Mouse (Mus musculus) forebrain, embryonic 14.5 days (tissue): Measurements from ENCODE around the gene Pdxdc1. TPM values are rescaled to one million over a fixed set of nuclear protein-coding genes. Genes with fewer than 3 reads are reported as not detected.
"Not testable (repeated sequence)": the region's sequence is repeated elsewhere in the genome, so short reads cannot be mapped to it uniquely, and the experiment has no call there.

Experiments used
- ATAC-seq: fragments of 200-750 bp; cut with Nextera tagmentation; 2 replicates; pipeline ENCODE4 v1.8.0; 2017; ENCODE audit warnings: mild to moderate bottlenecking, moderate library complexity
- DNase-seq: peaks from one replicate; pipeline ENCODE4 v3.0.0-alpha.2; 2015; ENCODE audit warnings: low spot score
- H3K27ac ChIP-seq: fragments of 300-500 bp; sonication (generic); 2 replicates; pipeline ENCODE4 v1.5.1; 2014; ENCODE audit warnings: low read depth, mild to moderate bottlenecking, control low read depth, low read length, moderate library complexity
- H3K27me3 ChIP-seq: fragments of 300-500 bp; sonication (generic); replicated peaks from 2 replicates; pipeline ENCODE4 v1.6.1; 2014; ENCODE audit warnings: low read length, control low read depth, mixed read lengths; ENCODE audit not compliant: control insufficient read depth, insufficient read depth
- H3K36me3 ChIP-seq: fragments of 300-500 bp; sonication (generic); 2 replicates; pipeline ENCODE4 v1.6.1; 2014; ENCODE audit warnings: low read length, control low read depth; ENCODE audit not compliant: control insufficient read depth, insufficient read depth
- H3K4me1 ChIP-seq: fragments of 300-500 bp; sonication (generic); 2 replicates; pipeline ENCODE4 v1.6.1; 2014; ENCODE audit warnings: antibody characterized with exemption, low read length, control low read depth; ENCODE audit not compliant: control insufficient read depth, insufficient read depth
- H3K4me2 ChIP-seq: fragments of 300-500 bp; sonication (generic); 2 replicates; pipeline ENCODE4 v1.6.1; 2014; ENCODE audit warnings: mild to moderate bottlenecking, control low read depth, low read length
- H3K4me3 ChIP-seq: fragments of 300-500 bp; sonication (generic); 2 replicates; pipeline ENCODE4 v1.5.1; 2014; ENCODE audit warnings: low read depth, low read length, control low read depth
- H3K9ac ChIP-seq: fragments of 300-500 bp; sonication (generic); 2 replicates; pipeline ENCODE4 v1.6.1; 2014; ENCODE audit warnings: mild to moderate bottlenecking, low read length, control low read depth, moderate library complexity
- H3K9me3 ChIP-seq: fragments of 300-500 bp; sonication (generic); replicated peaks from 2 replicates; pipeline ENCODE4 v1.6.1; 2016; ENCODE audit warnings: low read length, control low read depth, mixed read lengths; ENCODE audit not compliant: control insufficient read depth
- WGBS: fragments of 180-500 bp; shearing (Covaris S2); extraction: QIAGEN DNeasy Blood & Tissue Kit; methylation state at CpG from one replicate; pipeline ENCODE4 v1.1.7; 2014; 5-methylcytosine and 5-hydroxymethylcytosine counted together
- polyA plus RNA-seq: library from polyadenylated mRNA; unstranded; fragments of >200 nt; fragmentation: Nextera tagmentation; extraction: Ambion mirVana; gene quantifications from 2 replicates; pipeline ENCODE4 v1.2.1, GENCODE M21; 2014

The Pdxdc1 gene
- polyA plus RNA-seq, 1 experiment from 2014 or later, result 62.2 TPM

- whole genome bisulfite sequencing, result 0% methylated on average over 53 of the region's 58 CpGs
- H3K9me3 ChIP-seq, result no peaks in the 10 kb centered on the region
These were observed 84.2 kb downstream of the Pdxdc1 start, which contains the start of gene Ntan1 for GRCm38 (mm10) chr16:13818560-13819393. Gene Ntan1, plus strand, starts transcription at chr16:13818845.

GRCm38 (mm10) chr16:13813200-13813599, 89.7 kb downstream of the Pdxdc1 start:
- Histone ChIP-seq H3K36me3 (peaks cover 80% of the 10 kb centered on the region), H3K4me3 (no peak overlapping the region), H3K27me3 (no peaks in the 10 kb centered on the region), H3K4me2 (no peak overlapping the region), H3K27ac (no peak overlapping the region), H3K9ac (no peak overlapping the region), H3K9me3 (no peaks in the 10 kb centered on the region), H3K4me1 (no peaks in the 10 kb centered on the region)
- WGBS, result 100% methylated on average over 3 of the region's 3 CpGs
- ATAC-seq (no peak), DNase-seq (no peak)

More at GRCm38 (mm10) chr16:13818560-13819393, 84.2 kb downstream of the Pdxdc1 start, which contains the start of gene Ntan1:
- Histone ChIP-seq H3K27ac (peak within 1 kb of the TSS; percentile 95), H3K4me2 (peak within 1 kb of the TSS; percentile 73), H3K4me3 (peak within 1 kb of the TSS; percentile 81), H3K27me3 (no peaks in the 10 kb centered on the region), H3K9ac (peak within 1 kb of the TSS; percentile 91), H3K36me3 (peaks cover 24% of the 10 kb centered on the region), H3K4me1 (peaks cover 8% of the 10 kb centered on the region)
- peak; percentile 97 for DNase-seq
- ATAC-seq, result peak; percentile 96

GRCm38 (mm10) chr16:13812152-13812551, 90.8 kb downstream of the Pdxdc1 start:
- 90% methylated on average over 6 of the region's 6 CpGs for WGBS
- H3K9ac ChIP-seq, result no peak overlapping the region
- H3K27ac ChIP-seq, result no peak overlapping the region

GRCm38 (mm10) chr16:13808410-13808809, 94.5 kb downstream of the Pdxdc1 start:
- Histone ChIP-seq H3K36me3 (peaks cover 98% of the 10 kb centered on the region), H3K4me2 (no peak overlapping the region), H3K4me1 (no peaks in the 10 kb centered on the region), H3K27me3 (no peaks in the 10 kb centered on the region), H3K27ac (no peak overlapping the region), H3K4me3 (no peak overlapping the region), H3K9me3 (no peaks in the 10 kb centered on the region), H3K9ac (no peak overlapping the region)
- ATAC-seq (no peak), DNase-seq (no peak)
- 93% methylated on average over 7 of the region's 7 CpGs for WGBS

More at GRCm38 (mm10) chr16:13812152-13812551, 90.8 kb downstream of the Pdxdc1 start:
- H3K27me3 ChIP-seq, result no peaks in the 10 kb centered on the region
- ATAC-seq, result no peak
- DNase-seq, result no peak
- H3K4me1 ChIP-seq, result no peaks in the 10 kb centered on the region
- no peaks in the 10 kb centered on the region for H3K9me3 ChIP-seq
- H3K4me3 ChIP-seq, result no peak overlapping the region
- no peak overlapping the region for H3K4me2 ChIP-seq
- H3K36me3 ChIP-seq, result peaks cover 89% of the 10 kb centered on the region

- Histone ChIP-seq H3K9ac (no peak overlapping the region), H3K27me3 (no peaks in the 10 kb centered on the region), H3K27ac (no peak overlapping the region), H3K4me1 (no peaks in the 10 kb centered on the region), H3K9me3 (no peaks in the 10 kb centered on the region), H3K4me3 (no peak overlapping the region), H3K36me3 (peaks cover 95% of the 10 kb centered on the region), H3K4me2 (no peak overlapping the region)
- ATAC-seq (no peak), DNase-seq (no peak)
- 98% methylated on average over 4 of the region's 4 CpGs for WGBS
These were observed 95.3 kb downstream of the Pdxdc1 start for GRCm38 (mm10) chr16:13807616-13808015.

- H3K27ac ChIP-seq, result no peak overlapping the region
- H3K36me3 ChIP-seq, result peaks cover 83% of the 10 kb centered on the region
- ATAC-seq (no peak), DNase-seq (no peak)
- 80% methylated on average over 5 of the region's 5 CpGs for WGBS
- H3K4me2 ChIP-seq, result no peak overlapping the region
- H3K4me1 ChIP-seq, result no peaks in the 10 kb centered on the region
- no peaks in the 10 kb centered on the region for H3K9me3 ChIP-seq
- no peaks in the 10 kb centered on the region for H3K27me3 ChIP-seq
- no peak overlapping the region for H3K9ac ChIP-seq
- no peak overlapping the region for H3K4me3 ChIP-seq
These were observed 98.3 kb downstream of the Pdxdc1 start for GRCm38 (mm10) chr16:13804666-13805065.

- DNase-seq, result no peak
- ATAC-seq, result no peak
- WGBS, result 95% methylated on average over 4 of the region's 4 CpGs
- no peaks in the 10 kb centered on the region for H3K27me3 ChIP-seq
- H3K9me3 ChIP-seq, result no peaks in the 10 kb centered on the region
- H3K36me3 ChIP-seq, result peaks cover 78% of the 10 kb centered on the region
- no peak overlapping the region for H3K4me3 ChIP-seq
- no peak overlapping the region for H3K9ac ChIP-seq
- H3K4me2 ChIP-seq, result no peak overlapping the region
- no peaks in the 10 kb centered on the region for H3K4me1 ChIP-seq
- H3K27ac ChIP-seq, result no peak overlapping the region
These were observed 101.7 kb downstream of the Pdxdc1 start for GRCm38 (mm10) chr16:13801231-13801630.

- Histone ChIP-seq H3K4me2 (no peak overlapping the region), H3K27me3 (no peaks in the 10 kb centered on the region), H3K9ac (no peak overlapping the region), H3K27ac (no peak overlapping the region), H3K4me3 (no peak overlapping the region), H3K36me3 (peaks cover 85% of the 10 kb centered on the region), H3K9me3 (no peaks in the 10 kb centered on the region), H3K4me1 (no peaks in the 10 kb centered on the region)
- WGBS, result 92% methylated on average over 5 of the region's 5 CpGs
- ATAC-seq (no peak), DNase-seq (no peak)
These were observed 106.2 kb downstream of the Pdxdc1 start for GRCm38 (mm10) chr16:13796746-13797175.

GRCm38 (mm10) chr16:13793441-13793840, 109.5 kb downstream of the Pdxdc1 start:
- not testable (repeated sequence) for H3K27me3 ChIP-seq, H3K4me2 ChIP-seq, H3K9ac ChIP-seq, H3K4me1 ChIP-seq, DNase-seq, ATAC-seq, H3K27ac ChIP-seq, H3K4me3 ChIP-seq, H3K9me3 ChIP-seq
- WGBS, result 89% methylated on average over 2 of the region's 2 CpGs
- peaks cover 88% of the 10 kb centered on the region for H3K36me3 ChIP-seq
